Mouse (Mus musculus): ENCODE measurements around the gene Adamtsl2. TPM values are rescaled to one million over a fixed set of nuclear protein-coding genes. Genes with fewer than 3 reads are reported as not detected.

The Adamtsl2 gene
- total RNA-seq, 2 experiments from 2014 or later, result 4.5 to 10.1 TPM

Other genes starting within 250 kb of the Adamtsl2 start
- not detected for gene Abo, start 214.4 kb upstream of the Adamtsl2 start, total RNA-seq (2021)
- 10 to 100 TPM; 11.7 to 14.2 TPM for gene Surf6, start 176.5 kb upstream of the Adamtsl2 start, total RNA-seq (2021)
- 10 to 100 TPM; 24.7 to 25.6 TPM for gene Med22, start 168.7 kb upstream of the Adamtsl2 start, total RNA-seq (2021)
- 100 to 1,000 TPM; 282 to 289 TPM for gene Rpl7a, start 168.6 kb upstream of the Adamtsl2 start, total RNA-seq (2021)
- gene Surf2, start 163.0 kb upstream of the Adamtsl2 start, total RNA-seq (2021), result 10 to 100 TPM; 12.8 to 15.3 TPM
- 10 to 100 TPM; 61.3 to 61.6 TPM for gene Surf1, start 162.8 kb upstream of the Adamtsl2 start, total RNA-seq (2021)
- gene Surf4, start 145.5 kb upstream of the Adamtsl2 start, total RNA-seq (2021), result 10 to 100 TPM; 77.9 to 83.1 TPM
- gene Stkld1, start 145.3 kb upstream of the Adamtsl2 start, total RNA-seq (2021), result not detected
- 10 to 100 TPM; 11.1 to 12.1 TPM for gene Rexo4, start 115.0 kb upstream of the Adamtsl2 start, total RNA-seq (2021)
- not detected for gene Adamts13, start 106.0 kb upstream of the Adamtsl2 start, total RNA-seq (2021)
- 10 to 100 TPM; 45.6 to 48.8 TPM for gene Cacfd1, start 69.5 kb upstream of the Adamtsl2 start, total RNA-seq (2021)
- under 1 TPM; 0.17 to 0.31 TPM for gene Slc2a6, start 51.4 kb upstream of the Adamtsl2 start, total RNA-seq (2021)
- not detected for gene Mymk, start 7.2 kb upstream of the Adamtsl2 start, total RNA-seq (2021)
- gene Fam163b, start 63.1 kb downstream of the Adamtsl2 start, total RNA-seq (2021), result under 1 TPM; 0.37 to 0.39 TPM
- gene Dbh, start 85.9 kb downstream of the Adamtsl2 start, total RNA-seq (2021), result 1 to 10 TPM; 1.6 to 1.7 TPM
- gene Sardh, start 169.0 kb downstream of the Adamtsl2 start, total RNA-seq (2021), result 1 to 10 TPM; 7.1 TPM